Mouse (Mus musculus) heart, embryonic 16.5 days (tissue): ENCODE measurements at regions not wholly inside any gene's neighbourhood (a gene's known extent, or its start where the extent isn't known, plus 50 kb on each side); places are given as distances from the start of the nearest gene placed in this dataset.

ENCODE experiments used
- ATAC-seq: fragments of 200-750 bp; cut with Nextera tagmentation; replicated peaks from 2 replicates; pipeline ENCODE4 v1.8.0; 2017; ENCODE audit warnings: moderate number of reproducible peaks; ENCODE audit not compliant: insufficient read depth, low FRiP score; ENCODE audit errors: extremely low read depth
- H3K27ac ChIP-seq: fragments of 300-500 bp; sonication (generic); 2 replicates; pipeline ENCODE4 v1.5.1; 2014; ENCODE audit warnings: mild to moderate bottlenecking, low read length, control low read depth, moderate library complexity
- H3K27me3 ChIP-seq: fragments of 300-500 bp; sonication (generic); 2 replicates; pipeline ENCODE4 v1.6.1; 2014; ENCODE audit warnings: low read length, mixed read lengths; ENCODE audit not compliant: control insufficient read depth, insufficient read depth
- H3K36me3 ChIP-seq: fragments of 300-500 bp; sonication (generic); 2 replicates; pipeline ENCODE4 v1.6.1; 2014; ENCODE audit not compliant: control insufficient read depth, insufficient read depth
- H3K4me1 ChIP-seq: fragments of 300-500 bp; sonication (generic); 2 replicates; pipeline ENCODE4 v1.6.1; 2014; ENCODE audit warnings: low read length, mixed read lengths; ENCODE audit not compliant: control insufficient read depth, insufficient read depth
- H3K4me2 ChIP-seq: fragments of 300-500 bp; sonication (generic); 2 replicates; pipeline ENCODE4 v1.6.1; 2014; ENCODE audit warnings: low read depth, mild to moderate bottlenecking, control low read depth, low read length
- H3K4me3 ChIP-seq: fragments of 300-500 bp; sonication (generic); 2 replicates; pipeline ENCODE4 v1.5.1; 2014; ENCODE audit warnings: mild to moderate bottlenecking, control low read depth, low read length
- H3K9ac ChIP-seq: fragments of 300-500 bp; sonication (generic); 2 replicates; pipeline ENCODE4 v1.6.1; 2014; ENCODE audit warnings: low read length, control low read depth
- H3K9me3 ChIP-seq: fragments of 300-500 bp; sonication (generic); replicated peaks from 2 replicates; pipeline ENCODE4 v1.6.1; 2016; ENCODE audit warnings: low read length; ENCODE audit not compliant: control insufficient read depth
- WGBS: fragments of 180-500 bp; shearing (Covaris S2); extraction: QIAGEN DNeasy Blood & Tissue Kit; methylation state at CpG from one replicate; pipeline ENCODE4 v1.1.7; 2014; 5-methylcytosine and 5-hydroxymethylcytosine counted together

DNA sequence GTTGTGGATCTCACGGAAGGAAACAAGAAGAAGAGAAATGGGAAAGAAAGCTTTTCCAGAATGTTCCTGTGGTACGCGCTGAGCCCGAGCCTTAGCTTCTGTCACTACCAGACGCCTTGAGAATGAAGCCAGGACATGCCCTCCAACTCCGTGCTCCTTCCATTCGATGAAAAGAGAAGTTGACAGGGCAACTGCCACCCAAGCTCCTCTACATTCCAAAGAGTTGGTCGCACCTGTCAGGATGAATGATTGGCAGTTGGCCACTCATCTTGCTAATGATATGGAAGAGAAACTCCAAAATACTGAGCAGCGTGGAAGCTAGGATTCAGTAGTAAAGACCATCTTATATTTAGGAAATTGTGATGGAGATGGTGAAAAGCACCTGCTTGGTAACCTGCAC is 799.5 kb downstream of the Robo1 start:
- no peak overlapping the region for H3K9ac ChIP-seq
- no peak for ATAC-seq
- H3K4me2 ChIP-seq: no peak overlapping the region
- no peak overlapping the region for H3K4me3 ChIP-seq
- no peak overlapping the region for H3K27ac ChIP-seq
- 83% methylated on average over 9 of the region's 9 CpGs for WGBS
- H3K27me3 ChIP-seq: no peaks in the 10 kb centered on the region
- peaks cover 4% of the 10 kb centered on the region; the same call in 1 of the 2 replicates for H3K4me1 ChIP-seq
- H3K36me3 ChIP-seq: no peaks in the 10 kb centered on the region
- H3K9me3 ChIP-seq: no peaks in the 10 kb centered on the region

DNA sequence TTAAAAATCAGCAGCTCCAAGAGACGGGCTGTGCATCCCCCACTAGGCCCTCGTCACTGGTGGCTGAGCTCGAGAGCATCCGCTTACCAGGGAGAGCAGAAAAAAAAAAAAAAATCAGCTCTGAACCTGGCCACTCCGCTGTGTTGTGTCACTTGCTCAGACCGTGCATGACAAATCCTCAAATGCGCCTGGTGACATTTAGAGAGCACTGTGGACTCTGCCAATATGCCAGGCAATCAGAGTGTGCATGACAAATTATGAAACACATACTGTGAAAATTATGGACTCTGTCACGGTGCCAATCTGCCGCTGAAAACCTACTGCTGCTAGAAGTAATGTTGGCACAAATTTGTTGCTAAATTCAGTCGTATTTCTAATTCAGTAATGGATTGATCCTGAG is 797.4 kb downstream of the Robo1 start:
- Histone ChIP-seq H3K4me1 (peaks cover 4% of the 10 kb centered on the region; the same call in 1 of the 2 replicates), H3K4me2 (no peak overlapping the region), H3K9me3 (no peaks in the 10 kb centered on the region), H3K27me3 (no peaks in the 10 kb centered on the region), H3K27ac (peak overlapping the region; percentile 23; the same call in 1 of the 2 replicates), H3K36me3 (no peaks in the 10 kb centered on the region), H3K9ac (no peak overlapping the region), H3K4me3 (no peak overlapping the region)
- WGBS: 48% methylated on average over 10 of the region's 10 CpGs
- ATAC-seq: no peak

DNA sequence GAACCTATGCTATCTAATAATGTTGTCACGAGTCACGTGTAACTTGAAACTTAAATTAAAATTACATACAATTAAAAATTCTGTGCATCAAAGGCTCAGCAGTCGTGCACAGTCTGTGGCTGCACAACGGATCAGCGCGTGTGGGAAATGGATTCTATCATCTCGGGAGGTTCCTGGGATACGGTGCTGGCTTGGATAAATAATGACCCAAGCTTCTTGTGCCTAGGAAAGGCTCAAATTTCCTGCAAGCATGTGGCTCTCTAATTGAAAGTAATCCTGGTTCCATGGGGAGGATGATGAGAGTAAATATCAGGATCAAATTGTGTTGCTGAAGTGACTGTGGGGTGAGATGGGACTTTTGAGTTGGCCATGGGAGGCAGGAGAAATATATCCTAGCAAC is 792.2 kb downstream of the Robo1 start:
- H3K9ac ChIP-seq: no peak overlapping the region
- H3K36me3 ChIP-seq: no peaks in the 10 kb centered on the region
- H3K9me3 ChIP-seq: no peaks in the 10 kb centered on the region
- H3K4me1 ChIP-seq: no peaks in the 10 kb centered on the region
- ATAC-seq: no peak
- WGBS: 74% methylated on average over 8 of the region's 8 CpGs
- no peaks in the 10 kb centered on the region for H3K27me3 ChIP-seq
- H3K27ac ChIP-seq: no peak overlapping the region
- H3K4me2 ChIP-seq: no peak overlapping the region
- no peak overlapping the region for H3K4me3 ChIP-seq

DNA sequence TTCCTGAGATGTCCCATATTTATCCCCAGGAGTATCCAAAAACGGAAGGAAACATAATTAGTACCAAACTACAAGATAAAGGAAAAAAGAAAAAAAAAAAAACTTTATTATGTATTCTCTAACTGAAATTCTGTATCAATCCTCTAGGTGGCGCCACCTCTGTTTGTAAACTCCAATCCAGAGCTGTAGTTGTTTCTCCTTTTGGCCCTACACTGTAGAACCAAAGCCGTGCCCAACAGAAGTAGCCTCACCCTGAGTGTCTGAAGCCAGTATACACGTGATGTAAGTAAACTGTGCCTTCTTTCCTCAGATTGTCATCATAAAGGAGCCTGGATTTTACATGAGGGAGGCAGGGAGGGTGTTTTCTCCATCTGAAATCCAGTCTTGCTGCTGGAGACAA is 790.7 kb downstream of the Robo1 start:
- no peaks in the 10 kb centered on the region for H3K27me3 ChIP-seq
- H3K9me3 ChIP-seq: no peaks in the 10 kb centered on the region
- no peak overlapping the region for H3K9ac ChIP-seq
- no peak for ATAC-seq
- no peak overlapping the region for H3K4me2 ChIP-seq
- WGBS: 15% methylated on average over 4 of the region's 4 CpGs
- no peaks in the 10 kb centered on the region for H3K36me3 ChIP-seq
- H3K4me3 ChIP-seq: no peak overlapping the region
- no peaks in the 10 kb centered on the region for H3K4me1 ChIP-seq
- no peak overlapping the region for H3K27ac ChIP-seq

DNA sequence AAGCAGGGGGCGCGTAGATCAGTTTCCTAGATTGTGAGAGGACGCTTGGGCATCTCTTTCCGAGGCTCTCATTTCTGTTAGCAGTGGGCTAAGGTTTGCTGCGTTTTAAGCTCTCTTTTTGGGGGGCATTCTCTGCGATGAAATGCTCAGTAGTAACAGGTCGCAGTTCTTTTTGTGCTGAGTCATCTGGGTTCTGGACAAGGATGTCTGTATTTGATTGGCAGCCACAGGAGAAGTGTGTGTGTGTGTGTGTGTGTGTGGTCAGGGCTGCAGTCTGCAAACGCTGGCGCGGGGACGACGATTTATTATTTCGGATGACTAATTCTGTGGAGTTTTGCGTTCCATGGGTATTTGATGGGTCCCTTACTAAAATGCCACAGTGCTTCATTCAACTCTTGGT is 789.1 kb downstream of the Robo1 start:
- Histone ChIP-seq H3K4me1 (no peaks in the 10 kb centered on the region), H3K27ac (no peak overlapping the region), H3K4me3 (no peak overlapping the region), H3K36me3 (no peaks in the 10 kb centered on the region), H3K9me3 (no peaks in the 10 kb centered on the region), H3K4me2 (no peak overlapping the region), H3K27me3 (no peaks in the 10 kb centered on the region), H3K9ac (no peak overlapping the region)
- WGBS: 36% methylated on average over 14 of the region's 14 CpGs
- no peak for ATAC-seq

- H3K27me3 ChIP-seq: no peaks in the 10 kb centered on the region
- H3K9ac ChIP-seq: no peak overlapping the region
- H3K4me3 ChIP-seq: no peak overlapping the region
- H3K4me2 ChIP-seq: no peak overlapping the region
- no peaks in the 10 kb centered on the region for H3K36me3 ChIP-seq
- WGBS: 34% methylated on average over 8 of the region's 8 CpGs
- ATAC-seq: no peak
- no peak overlapping the region for H3K27ac ChIP-seq
- no peaks in the 10 kb centered on the region for H3K4me1 ChIP-seq
- no peaks in the 10 kb centered on the region for H3K9me3 ChIP-seq
Observed at GRCm38 (mm10) chr16:73096091-73097083, 788.3 kb downstream of the Robo1 start.
